Mouse (Mus musculus): ENCODE data around the gene Abat.

Abat gene

DNA sequence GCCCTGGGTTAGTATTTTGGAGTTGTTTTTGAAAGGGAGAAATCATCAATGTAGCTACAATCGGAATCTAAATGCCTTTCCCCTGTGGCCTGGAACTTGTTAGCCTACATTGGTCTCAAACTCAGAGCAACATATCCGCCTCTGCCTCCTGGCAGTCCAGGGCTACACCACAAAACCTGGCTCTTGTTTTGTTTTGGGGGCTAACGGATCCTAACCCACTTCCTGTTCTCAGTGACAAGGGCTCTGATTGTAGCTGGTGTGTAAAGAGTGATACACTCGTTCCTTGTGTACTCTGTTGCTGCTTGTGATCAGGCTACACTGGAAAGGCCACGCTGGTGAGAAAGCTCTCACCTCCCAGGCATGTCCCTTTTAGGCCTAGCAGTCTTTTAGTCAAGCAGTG is 118.2 kb downstream of the Abat start:
- no peak for DNase-seq (ENCODE audit: extremely low spot score, low spot score)

DNA sequence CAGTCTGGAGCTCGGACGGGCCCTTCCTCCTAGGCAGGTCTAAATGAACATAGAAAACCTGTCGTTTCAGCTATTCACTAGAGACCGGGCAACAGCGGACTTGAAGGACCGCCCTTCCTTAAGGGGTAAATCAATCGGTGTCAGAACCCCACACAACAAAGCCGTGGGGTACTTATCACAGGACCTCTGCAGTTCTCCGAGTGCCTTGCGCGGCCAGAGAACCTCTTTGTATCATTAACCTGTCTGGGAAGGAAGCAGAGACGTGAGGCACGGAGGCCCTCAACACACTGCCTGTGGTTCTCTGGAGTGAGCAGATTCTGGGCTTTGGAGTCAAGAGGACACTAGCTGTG is 123.6 kb downstream of the Abat start:
- DNase-seq (ENCODE audit: extremely low spot score, low spot score) = no peak

DNA sequence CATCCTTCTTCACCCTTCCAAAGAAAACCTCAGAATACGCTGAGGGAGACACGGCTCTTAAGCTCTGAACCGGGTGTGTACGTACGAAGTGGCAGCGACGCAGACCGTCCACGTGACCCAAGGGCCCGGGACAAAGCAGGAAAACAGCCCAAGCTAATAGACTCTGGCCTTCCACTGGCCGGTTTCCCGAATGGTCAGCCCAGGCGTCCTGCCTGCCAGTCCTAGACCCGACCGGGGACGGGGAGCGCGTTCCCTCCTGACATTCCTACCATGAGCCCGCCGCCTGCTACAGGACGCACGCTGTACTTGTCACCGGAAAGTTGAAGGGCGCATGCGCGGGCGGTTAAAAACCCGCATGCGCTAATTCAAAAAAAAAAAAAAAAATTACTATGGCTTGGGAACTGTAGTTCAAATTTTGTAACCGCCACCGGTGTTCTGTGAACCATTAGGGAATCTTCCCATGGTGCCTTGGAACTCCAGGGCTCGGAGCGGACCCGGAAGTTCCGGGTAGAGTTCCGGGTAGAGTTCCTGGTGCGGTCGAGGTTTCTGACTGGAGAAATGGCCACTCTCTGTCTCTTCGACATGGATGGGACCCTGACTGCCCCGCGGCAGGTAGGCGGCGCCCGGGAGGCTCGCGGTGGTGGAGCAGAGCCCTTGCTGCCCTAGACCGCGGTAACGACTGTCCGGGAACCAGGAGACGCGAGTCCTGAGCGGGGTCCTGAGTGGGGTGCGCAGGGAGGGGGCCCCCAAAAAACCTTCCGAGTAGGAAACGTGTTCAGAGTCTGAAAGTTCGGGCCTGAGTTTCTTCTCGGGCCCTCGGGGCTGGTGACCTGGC is 124.2 kb downstream of the Abat start, which contains the start of the genes Pmm2 and Tmem186:
Gene Pmm2, plus strand, starts transcription at position 458 of the 835 bp plus-strand sequence.
Gene Tmem186, minus strand, starts transcription at position 496 of the 835 bp plus-strand sequence.
- peak; percentile 84 for DNase-seq (ENCODE audit: extremely low spot score, low spot score)

DNA sequence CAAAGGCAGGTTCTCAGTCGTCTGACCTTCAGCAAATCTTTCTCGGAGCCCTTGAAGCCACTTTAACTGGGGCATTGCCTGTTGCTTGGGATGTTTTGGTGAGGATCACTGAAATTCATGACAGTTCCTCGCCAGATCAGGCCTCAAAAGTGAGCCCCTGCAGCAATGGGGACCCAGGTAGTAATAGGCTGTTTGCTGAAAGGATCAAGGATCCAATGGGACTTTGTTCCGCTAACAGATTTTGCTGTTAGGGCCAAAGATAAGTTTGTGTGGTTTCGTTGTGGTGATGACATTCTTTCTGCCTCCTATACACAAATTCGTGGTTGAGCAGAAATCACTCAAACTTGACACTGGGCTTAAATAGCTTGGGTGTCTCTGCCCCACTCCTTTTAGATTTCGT is 124.9 kb downstream of the Abat start:
- DNase-seq (ENCODE audit: extremely low spot score, low spot score) = no peak

DNA sequence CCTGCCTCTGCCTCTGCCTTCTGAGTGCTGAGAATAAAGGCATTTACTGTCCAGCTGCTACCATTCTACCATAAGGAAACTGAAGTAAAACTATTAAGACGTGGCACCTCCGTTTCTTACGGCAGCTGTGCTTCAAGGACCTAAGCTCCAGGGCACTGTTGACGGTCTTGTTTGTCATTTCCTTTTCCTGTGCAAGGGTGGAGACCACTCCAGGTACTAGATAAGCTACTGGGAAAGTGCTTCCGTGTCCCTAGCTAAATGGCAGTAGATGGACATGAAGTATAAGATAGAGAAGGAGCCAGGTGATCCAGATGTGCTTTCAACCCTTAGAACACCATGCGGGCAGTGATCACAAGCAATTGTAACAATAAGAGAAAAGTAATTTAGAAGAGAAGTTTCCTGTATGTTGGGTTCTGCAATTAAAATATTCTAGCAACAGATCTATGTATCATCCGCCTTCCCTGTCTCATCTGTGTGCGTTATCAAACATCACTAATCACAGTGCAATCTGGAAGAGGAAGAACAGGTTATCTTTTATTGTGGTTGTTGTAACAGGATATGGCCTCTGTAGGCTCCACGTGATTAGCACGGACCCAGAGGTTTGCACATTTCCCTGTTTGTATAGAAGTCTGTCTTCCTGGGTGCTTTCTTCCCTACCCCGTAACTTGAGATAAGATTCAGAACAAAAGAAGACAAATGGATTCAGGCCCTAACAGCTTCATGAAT is 126.4 kb downstream of the Abat start:
- no peak for DNase-seq (ENCODE audit: extremely low spot score, low spot score)

DNA sequence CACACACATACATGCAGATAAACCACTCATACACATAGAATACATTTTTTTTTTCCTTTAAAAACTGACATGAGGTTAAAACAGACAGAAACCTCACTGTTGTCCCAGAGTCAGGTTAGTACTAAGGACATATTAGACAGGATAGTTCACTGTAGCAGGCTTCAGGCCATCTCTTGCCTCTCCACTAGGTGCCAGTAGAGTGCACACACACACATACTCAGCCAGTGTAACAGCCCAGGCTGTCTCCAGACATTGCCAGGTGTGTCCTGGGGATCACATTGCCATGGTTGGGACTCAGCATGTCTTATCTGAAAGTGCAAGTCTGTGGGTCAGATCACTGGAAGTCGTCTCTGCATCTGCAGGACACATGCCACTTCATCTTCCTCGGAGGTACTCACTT is 130.6 kb downstream of the Abat start:
- DNase-seq (ENCODE audit: extremely low spot score, low spot score) = no peak

DNA sequence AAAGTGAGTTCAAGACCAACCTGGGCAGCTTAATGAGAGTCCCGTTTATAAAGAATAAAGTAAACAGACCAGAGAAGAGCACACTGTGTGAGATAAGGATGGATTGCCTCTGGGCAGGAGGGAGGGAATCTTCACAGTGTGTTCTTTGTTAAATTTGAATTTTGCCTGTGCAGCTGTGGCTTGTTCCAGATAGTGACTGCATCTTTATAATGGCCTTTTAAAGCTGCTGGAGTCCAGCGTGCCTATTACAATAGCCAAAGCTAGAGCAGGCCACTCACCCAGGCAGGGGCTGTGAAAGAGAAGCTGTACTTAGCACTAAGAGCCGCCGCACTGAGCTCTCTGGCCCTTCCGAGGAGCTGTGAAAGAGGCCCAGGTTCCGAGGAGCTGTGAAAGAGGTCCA is 132.3 kb downstream of the Abat start:
- DNase-seq (ENCODE audit: extremely low spot score, low spot score) = no peak

DNA sequence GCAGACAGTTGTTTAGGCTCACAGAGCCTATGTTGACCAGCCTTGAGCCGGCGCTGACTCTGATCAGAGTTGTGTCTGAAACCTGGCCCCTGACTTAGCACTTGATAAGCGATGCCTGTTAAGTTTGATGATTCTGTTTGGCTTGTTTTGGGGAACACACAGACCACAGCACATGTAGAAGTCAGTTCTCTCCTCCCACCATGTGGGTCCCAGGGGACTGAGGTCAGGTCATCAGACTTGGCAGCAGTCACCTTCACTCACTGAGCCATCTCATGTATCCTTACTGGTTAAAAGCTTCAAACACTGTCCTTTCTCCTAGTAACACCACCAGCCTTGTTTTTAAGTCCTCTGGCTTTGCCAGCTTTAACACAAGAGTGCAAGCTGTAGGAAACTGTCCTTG is 136.8 kb downstream of the Abat start:
- DNase-seq (ENCODE audit: extremely low spot score, low spot score) = no peak

DNA sequence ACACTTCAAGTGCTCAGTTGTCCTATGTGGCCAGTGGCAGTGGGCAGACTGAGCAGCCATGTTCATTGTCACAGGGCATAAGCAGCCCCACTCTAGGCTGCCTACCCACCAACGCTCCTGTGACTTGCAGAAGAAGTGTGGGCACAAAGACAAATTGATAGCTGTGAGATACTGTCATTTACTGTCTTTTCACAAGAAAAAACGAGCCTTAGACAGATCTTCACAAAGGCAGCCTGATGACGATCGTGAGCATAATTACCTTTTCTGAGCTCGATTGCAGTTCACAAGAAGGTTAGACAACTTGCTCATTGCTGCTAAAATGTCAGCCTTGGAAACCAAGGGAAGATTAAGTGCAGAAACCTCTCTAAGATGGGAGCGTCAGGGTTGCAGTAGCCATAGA is 141.9 kb downstream of the Abat start:
- DNase-seq (ENCODE audit: extremely low spot score, low spot score) = no peak

DNA sequence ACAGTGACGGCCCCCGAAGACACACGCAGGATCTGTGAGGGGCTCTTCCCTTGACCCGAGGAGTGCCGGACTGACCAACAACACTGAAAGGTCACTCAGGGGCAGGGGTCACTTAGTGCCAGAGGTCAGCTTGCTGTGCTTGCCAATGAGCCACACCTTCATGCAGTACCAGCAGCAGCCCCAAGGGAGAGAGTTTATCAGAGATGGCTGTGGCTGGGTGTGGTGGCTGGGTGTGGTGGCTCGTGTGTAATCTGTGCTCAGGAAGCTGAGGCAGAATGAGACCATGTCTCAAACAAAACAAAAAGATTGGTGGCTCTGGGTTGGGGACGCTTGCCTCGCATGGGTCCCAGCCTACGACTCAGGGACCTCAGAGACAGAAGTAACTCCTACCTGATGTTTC is 142.4 kb downstream of the Abat start:
- DNase-seq (ENCODE audit: extremely low spot score, low spot score) = no peak

DNA sequence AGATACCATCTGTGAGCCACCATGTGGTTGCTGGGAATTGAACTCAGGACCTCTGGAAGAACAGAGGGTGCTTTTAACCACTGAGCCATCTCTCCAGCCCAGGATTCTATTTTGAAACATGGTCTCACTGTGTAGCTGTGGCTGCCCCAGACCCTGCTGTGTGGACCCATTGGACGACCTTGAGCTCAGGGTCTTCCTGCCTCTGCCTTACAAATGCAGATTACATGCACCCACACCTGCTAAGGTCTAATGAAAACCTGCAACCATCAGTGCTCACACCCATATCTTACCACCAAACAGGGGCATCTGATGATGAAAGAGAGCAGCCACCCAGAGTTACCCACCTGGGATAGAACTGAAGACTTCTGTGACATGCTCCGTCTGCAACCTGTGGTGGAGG is 143.0 kb downstream of the Abat start:
- no peak for DNase-seq (ENCODE audit: extremely low spot score, low spot score)

DNA sequence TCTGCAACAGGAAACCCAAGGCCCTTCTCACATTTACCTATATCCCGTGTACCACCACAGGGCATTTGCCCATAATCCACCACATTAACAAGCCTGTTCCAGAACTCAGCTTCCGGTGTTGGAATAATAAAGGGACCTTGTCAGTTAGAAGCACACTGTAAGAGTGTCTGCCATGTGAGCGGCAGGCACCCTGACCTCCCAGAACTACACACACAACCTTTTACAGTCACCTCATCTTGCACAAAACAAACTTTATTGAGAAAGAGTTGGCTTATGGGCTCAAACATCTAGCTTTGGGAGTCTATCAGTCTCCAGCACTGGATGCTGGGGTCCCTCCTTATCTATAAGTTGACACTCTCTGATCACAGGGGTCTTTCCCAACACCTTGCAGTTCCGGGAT is 145.1 kb downstream of the Abat start:
- no peak for DNase-seq (ENCODE audit: extremely low spot score, low spot score)

DNA sequence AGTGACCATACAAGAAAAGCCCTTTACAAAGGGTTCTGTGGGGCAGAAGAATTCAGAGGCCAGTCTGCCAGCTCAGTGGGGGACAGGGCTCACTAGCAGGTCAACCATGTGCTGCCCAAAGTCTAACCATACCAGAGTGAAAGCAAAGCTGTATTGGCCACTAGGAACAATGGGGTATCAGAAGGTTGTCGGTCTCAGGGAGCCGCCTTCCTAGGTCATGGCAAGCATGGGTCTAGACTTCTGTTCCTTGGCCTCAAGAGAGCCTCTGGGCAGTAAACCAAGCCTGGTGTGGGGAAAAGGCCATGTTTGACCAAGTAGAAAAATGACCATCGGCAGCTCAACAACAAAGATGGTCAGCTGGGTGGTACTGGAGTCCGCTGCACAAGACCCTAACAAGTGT is 145.5 kb downstream of the Abat start:
- DNase-seq (ENCODE audit: extremely low spot score, low spot score) = no peak

DNA sequence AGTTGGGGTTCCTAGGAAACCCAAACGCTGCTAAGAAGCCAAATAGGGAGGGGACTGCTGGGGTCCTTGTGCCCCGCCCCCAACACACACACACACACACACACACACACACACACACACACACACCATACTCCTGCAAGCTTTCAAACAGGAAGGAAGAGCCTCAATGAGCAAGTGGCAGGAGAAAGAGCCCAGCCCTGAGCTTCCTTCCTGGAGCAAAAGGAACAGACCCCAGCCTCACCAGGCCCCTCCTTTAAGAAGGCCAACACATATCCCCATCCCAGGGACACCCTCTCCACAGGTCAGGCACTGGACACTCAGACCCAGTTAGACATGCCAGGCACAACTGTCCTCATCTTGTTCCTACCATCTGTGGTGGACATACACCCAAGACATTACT is 149.8 kb downstream of the Abat start:
- DNase-seq (ENCODE audit: extremely low spot score, low spot score) = no peak

DNA sequence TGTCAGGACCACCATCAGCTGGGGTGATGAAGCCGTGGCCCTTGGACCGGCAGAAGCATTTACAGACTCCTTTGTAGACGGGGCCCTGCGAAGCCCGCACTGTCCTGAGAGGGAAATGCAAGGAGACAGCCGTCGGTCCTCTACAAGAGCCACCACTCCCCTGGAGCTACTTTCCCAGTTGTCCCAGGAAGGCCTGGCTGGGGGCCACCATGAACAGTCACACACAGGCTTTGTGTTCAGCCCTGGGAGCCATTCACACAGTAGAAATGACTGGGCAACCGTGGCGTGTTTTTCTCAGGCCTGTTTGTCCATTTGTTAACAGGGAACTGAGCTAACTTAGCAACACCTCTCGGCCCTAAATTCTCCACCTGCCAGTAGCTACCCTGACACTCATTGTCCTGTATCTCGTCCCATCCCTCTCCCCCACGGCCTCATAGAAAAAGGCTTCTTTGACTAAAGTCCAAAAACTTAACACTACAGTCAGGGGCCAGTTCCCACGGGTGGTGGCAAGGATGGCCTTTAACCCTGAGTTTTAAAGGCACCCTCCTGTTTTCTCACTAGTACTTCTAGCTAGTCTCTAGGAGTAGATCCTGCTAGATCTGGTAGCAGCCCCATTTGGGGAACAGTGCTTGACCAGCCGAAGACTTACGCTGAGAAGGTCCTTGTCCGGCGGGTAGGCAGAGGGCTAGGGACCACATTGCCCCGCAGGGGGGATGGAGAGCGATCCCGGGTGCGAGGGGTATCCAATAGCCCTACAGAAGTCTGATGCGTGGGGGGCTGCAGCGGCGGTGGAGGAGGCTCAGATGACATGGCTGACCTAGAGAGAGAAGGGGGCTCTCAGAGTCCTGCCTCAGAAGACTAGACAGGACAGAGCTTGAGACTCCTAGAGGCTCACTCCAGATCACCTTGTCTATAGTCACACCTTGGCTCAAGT is 150.6 kb downstream of the Abat start:
- DNase-seq (ENCODE audit: extremely low spot score, low spot score) = no peak

DNA sequence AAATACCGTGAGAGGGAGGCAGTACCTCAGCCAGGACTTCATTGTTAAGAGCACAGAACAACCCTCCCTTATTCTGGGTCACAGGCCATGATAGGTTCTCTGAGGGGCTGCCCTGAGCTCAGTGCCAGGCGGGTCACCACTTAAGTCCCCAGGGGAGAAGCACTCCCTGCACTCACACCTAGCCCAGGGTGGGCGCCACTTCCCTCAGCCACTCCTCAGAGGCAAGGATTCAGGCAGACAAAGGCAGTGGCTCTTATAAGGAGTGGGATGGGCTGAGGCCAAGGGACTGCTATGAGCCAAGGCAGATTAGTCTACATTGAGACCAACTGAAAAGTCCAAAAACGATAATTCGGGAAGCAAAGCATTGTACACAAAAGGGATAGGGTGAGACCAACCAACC is 152.1 kb downstream of the Abat start:
- DNase-seq (ENCODE audit: extremely low spot score, low spot score) = no peak

DNA sequence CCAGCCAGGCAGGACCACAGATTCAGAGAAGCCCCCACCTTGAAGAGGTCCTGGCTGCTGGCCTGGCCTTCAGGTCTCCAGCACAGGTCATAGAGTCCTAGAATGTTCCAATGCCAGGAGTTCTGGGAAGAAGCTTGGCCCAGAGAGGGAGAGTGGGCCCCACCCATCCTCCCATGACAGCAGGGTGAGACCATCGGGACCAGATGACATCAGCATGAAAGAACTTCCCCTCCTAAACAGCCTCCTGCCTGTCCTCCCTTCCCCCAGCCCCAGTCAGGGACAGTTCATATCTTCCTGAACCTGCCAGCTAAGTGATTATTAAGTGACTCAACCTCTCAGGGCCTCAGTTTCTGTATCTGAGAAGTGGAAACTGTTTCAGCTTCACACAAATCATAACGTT is 153.2 kb downstream of the Abat start:
- DNase-seq (ENCODE audit: extremely low spot score, low spot score) = no peak

DNA sequence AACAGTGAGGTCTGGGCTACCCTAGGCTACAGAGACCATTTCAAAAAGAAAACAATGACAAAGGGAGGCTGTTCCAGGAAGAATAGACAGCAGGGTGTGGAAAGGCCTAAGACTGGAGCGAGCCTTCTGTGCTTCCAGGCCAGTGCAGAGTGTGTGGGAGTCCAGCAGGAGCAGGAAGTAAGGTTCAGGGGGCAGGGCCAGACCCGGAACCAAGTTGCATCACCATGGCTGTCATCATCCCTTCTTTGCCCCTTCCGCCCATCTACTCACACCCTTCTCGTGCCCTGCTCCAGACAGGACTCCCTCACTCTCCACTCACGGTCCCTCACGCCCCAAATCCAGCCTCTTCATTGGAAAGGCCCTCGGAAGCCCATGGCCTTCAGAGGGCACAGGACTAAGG is 154.0 kb downstream of the Abat start:
- DNase-seq (ENCODE audit: extremely low spot score, low spot score) = no peak

DNA sequence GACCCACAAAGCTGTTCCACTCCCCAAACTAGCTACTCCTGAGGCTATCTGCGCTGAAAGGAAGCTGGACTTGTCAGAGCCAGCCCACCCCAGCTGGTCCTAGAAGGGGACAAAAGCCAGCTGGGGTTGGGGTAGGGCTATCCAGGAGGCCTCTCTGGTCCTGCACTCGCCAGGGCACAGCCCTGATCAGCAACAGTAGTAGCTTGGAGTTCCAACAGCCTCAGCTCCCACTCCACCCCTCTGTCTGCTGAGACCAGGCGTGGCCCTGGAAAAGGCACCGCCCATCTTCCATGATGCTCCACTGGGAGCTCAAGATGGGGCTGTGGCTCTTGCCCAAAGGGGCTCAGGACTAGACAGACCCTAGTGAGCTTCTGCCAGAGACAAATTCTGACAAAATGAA is 154.6 kb downstream of the Abat start:
- no peak for DNase-seq (ENCODE audit: extremely low spot score, low spot score)

DNA sequence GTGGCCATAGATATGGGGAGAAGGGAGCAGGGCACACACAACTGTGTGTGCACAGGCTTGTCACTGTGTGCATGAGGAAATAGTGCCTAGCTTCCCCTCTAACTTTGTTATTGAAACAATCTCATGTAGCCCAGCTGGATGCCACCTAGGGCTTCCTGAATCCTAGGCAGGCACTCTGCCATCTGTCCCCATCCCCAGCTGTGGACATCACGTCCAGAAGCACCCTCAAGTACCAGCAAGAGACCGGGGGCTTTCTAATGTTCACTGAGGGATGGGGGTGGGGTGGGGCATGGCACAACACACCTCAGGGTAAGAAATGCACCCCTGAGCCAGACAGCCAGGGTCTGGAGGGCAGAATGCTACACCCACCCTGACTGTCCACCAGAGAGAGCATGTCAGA is 155.2 kb downstream of the Abat start:
- no peak for DNase-seq (ENCODE audit: extremely low spot score, low spot score)

DNA sequence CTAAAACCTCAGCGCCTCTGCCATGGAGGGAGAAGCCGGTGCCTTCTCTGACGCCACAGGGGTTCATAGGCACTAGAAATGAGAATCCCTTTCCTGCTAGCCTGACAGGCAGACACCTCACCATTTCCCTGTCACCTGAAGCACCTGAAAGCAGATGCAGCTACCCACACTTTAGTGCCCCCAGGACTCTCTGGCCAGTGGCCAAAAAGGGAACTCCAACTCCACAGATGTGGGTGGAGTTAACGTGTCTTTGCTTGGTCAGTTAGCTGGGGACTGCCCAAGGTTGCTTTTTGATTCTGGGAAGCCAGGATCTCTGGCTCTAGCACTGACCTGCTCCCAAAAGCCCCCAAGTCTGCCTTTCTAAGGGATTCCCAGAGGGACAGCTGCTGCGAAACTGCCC is 156.2 kb downstream of the Abat start:
- no peak for DNase-seq (ENCODE audit: extremely low spot score, low spot score)

Data from neural tube, embryonic 10.5 days (tissue).